13 mouse cellular contexts compared by ENCODE assay signal in genomic region chr17:43135398-43136265, GRCm38 (mm10).
DNase-seq lines count a peak whose midpoint lies in the region; ATAC-seq and TF ChIP-seq lines count a peak whose summit lies in the region.
"Had no signal": no experiment of that assay in that cellular context is flagged by ENCODE, and none has a peak within 500 bp of the region (broad histone marks: within the 10 kb centered on the region; RNA-seq: fewer than 3 reads in every experiment).

No protein-coding gene starts in this region.

- H3K27me3 ChIP-seq in intestine, embryonic 16.5 days (replicated peaks; ENCODE audit: control insufficient read depth, insufficient read depth, low read length) = no peaks in the 10 kb centered on the region
- no peaks in the 10 kb centered on the region for H3K27me3 ChIP-seq in intestine, embryonic 15.5 days (replicated peaks)
- no peaks in the 10 kb centered on the region for H3K27me3 ChIP-seq in midbrain, embryonic 13.5 days
- no peaks in the 10 kb centered on the region for H3K27me3 ChIP-seq in midbrain, postnatal 0 days (ENCODE audit: insufficient read depth, low read length)
- H3K27me3 ChIP-seq in midbrain, embryonic 15.5 days (replicated peaks) = no peaks in the 10 kb centered on the region

- peak; percentile 23 for DNase-seq in adrenal gland, postnatal 14 days
- no peak for DNase-seq in adrenal gland, postnatal 4 days (ENCODE audit: low spot score in 2 of 2)
- DNase-seq in midbrain, postnatal 0 days (ENCODE audit: low spot score) = no peak
- no peak for DNase-seq in layer of hippocampus, adult 9-10 months (ENCODE audit: low spot score)
- DNase-seq: cerebellum, adult 2 months; gastrocnemius, postnatal 36 days; kidney, postnatal 10 days had no signal

- 0 out of 2 replicates have a peak, but pooled peaks cover 5% of the 10 kb centered on the region for H3K9me3 ChIP-seq in intestine, embryonic 16.5 days (ENCODE audit: control insufficient read depth, low read length)
- no peaks in the 10 kb centered on the region for H3K9me3 ChIP-seq in intestine, embryonic 15.5 days
- no peaks in the 10 kb centered on the region for H3K9me3 ChIP-seq in midbrain, embryonic 13.5 days
- no peaks in the 10 kb centered on the region for H3K9me3 ChIP-seq in midbrain, postnatal 0 days (ENCODE audit: low read length)
- no peaks in the 10 kb centered on the region for H3K9me3 ChIP-seq in midbrain, embryonic 15.5 days

- no peak overlapping the region for H3K4me2 ChIP-seq in intestine, embryonic 16.5 days (ENCODE audit: low read depth, low read length)
- no peak overlapping the region for H3K4me2 ChIP-seq in intestine, embryonic 15.5 days (replicated peaks)
- no peak overlapping the region for H3K4me2 ChIP-seq in midbrain, embryonic 13.5 days (replicated peaks)
- no peak overlapping the region for H3K4me2 ChIP-seq in midbrain, postnatal 0 days (ENCODE audit: low read depth, low read length, poor library complexity, severe bottlenecking)
- no peak overlapping the region for H3K4me2 ChIP-seq in midbrain, embryonic 15.5 days

- no peaks in the 10 kb centered on the region for H3K36me3 ChIP-seq in intestine, embryonic 16.5 days (ENCODE audit: control insufficient read depth, insufficient read depth, low read length)
- no peaks in the 10 kb centered on the region for H3K36me3 ChIP-seq in intestine, embryonic 15.5 days
- no peaks in the 10 kb centered on the region for H3K36me3 ChIP-seq in midbrain, embryonic 13.5 days
- no peaks in the 10 kb centered on the region for H3K36me3 ChIP-seq in midbrain, postnatal 0 days (ENCODE audit: insufficient read depth, low read length)
- no peaks in the 10 kb centered on the region for H3K36me3 ChIP-seq in midbrain, embryonic 15.5 days (replicated peaks)

- H3K9ac ChIP-seq in intestine, embryonic 16.5 days (ENCODE audit: low read depth, low read length) = no peak overlapping the region
- no peak overlapping the region for H3K9ac ChIP-seq in intestine, embryonic 15.5 days
- no peak overlapping the region for H3K9ac ChIP-seq in midbrain, embryonic 13.5 days (replicated peaks)
- H3K9ac ChIP-seq in midbrain, postnatal 0 days (replicated peaks; ENCODE audit: low read length, poor library complexity, severe bottlenecking) = no peak overlapping the region
- H3K9ac ChIP-seq in midbrain, embryonic 15.5 days = no peak overlapping the region

- TF ChIP-seq CTCF in midbrain, postnatal 0 days (IDR thresholded peaks at IDR 0.05) = no peak

- H3K4me3 ChIP-seq in intestine, embryonic 16.5 days (ENCODE audit: low read length) = no peak overlapping the region
- H3K4me3 ChIP-seq in intestine, embryonic 15.5 days (replicated peaks) = no peak overlapping the region
- H3K4me3 ChIP-seq in midbrain, embryonic 13.5 days (replicated peaks) = no peak overlapping the region
- H3K4me3 ChIP-seq in midbrain, postnatal 0 days (ENCODE audit: low read depth, low read length) = no peak overlapping the region
- H3K4me3 ChIP-seq in midbrain, embryonic 15.5 days = no peak overlapping the region

- peaks cover 2% of the 10 kb centered on the region; the same call in 1 of the 2 replicates for H3K4me1 ChIP-seq in intestine, embryonic 16.5 days (ENCODE audit: control insufficient read depth, insufficient read depth, low read length)
- H3K4me1 ChIP-seq in intestine, embryonic 15.5 days (replicated peaks) = no peaks in the 10 kb centered on the region
- peaks cover 3% of the 10 kb centered on the region; the same call in 1 of the 2 replicates for H3K4me1 ChIP-seq in midbrain, embryonic 13.5 days (replicated peaks)
- peaks cover 2% of the 10 kb centered on the region; the same call in 1 of the 2 replicates for H3K4me1 ChIP-seq in midbrain, postnatal 0 days (ENCODE audit: insufficient read depth, low read length)
- H3K4me1 ChIP-seq in midbrain, embryonic 15.5 days = peaks cover 4% of the 10 kb centered on the region; the same call in 1 of the 2 replicates

- 59% methylated on average over 7 of the region's 7 CpGs for WGBS in intestine, embryonic 16.5 days
- WGBS in intestine, embryonic 15.5 days = 53% methylated on average over 7 of the region's 7 CpGs
- 45% methylated on average over 7 of the region's 7 CpGs for WGBS in midbrain, embryonic 13.5 days
- 48% methylated on average over 7 of the region's 7 CpGs for WGBS in midbrain, postnatal 0 days
- WGBS in midbrain, embryonic 15.5 days = 48% methylated on average over 7 of the region's 7 CpGs

- H3K27ac ChIP-seq in intestine, embryonic 16.5 days (ENCODE audit: low read length) = no peak overlapping the region
- H3K27ac ChIP-seq in intestine, embryonic 15.5 days = no peak overlapping the region
- no peak overlapping the region for H3K27ac ChIP-seq in midbrain, embryonic 13.5 days
- H3K27ac ChIP-seq in midbrain, postnatal 0 days (ENCODE audit: low read depth, low read length) = no peak overlapping the region
- H3K27ac ChIP-seq in midbrain, embryonic 15.5 days = no peak overlapping the region
- H3K27ac ChIP-seq: macrophage had no signal

- ATAC-seq in intestine, embryonic 16.5 days = peak; percentile 27; the same call in 1 of the 2 replicates
- ATAC-seq in intestine, embryonic 15.5 days = no peak
- ATAC-seq in midbrain, embryonic 13.5 days = peak; percentile 82
- ATAC-seq in midbrain, postnatal 0 days (ENCODE audit: low FRiP score) = no peak
- ATAC-seq in midbrain, embryonic 15.5 days (replicated peaks) = peak; percentile 71; the same call in 1 of the 2 replicates
- ATAC-seq: inflammation-experienced regulatory T-cells, adult 6 months had no signal

Comparison
In these comparisons a context has a peak if more than half of its experiments do, and no peak if none do; other contexts are left out.
1. ATAC-seq: peak in intestine, embryonic 16.5 days (single experiment), midbrain, embryonic 13.5 days (single experiment) and midbrain, embryonic 15.5 days (single experiment); none in intestine, embryonic 15.5 days (single experiment) and midbrain, postnatal 0 days (single experiment).